Mouse (Mus musculus): ENCODE data around the gene Zfp74. TPM values are rescaled to one million over a fixed set of nuclear protein-coding genes. Genes with fewer than 3 reads are reported as not detected.
A peak's percentile ranks its signal among the peaks of the same experiment; 100 is the strongest.

The Zfp74 gene
- polyA plus RNA-seq, 1 experiment from 2014 or later = 9.2 TPM

GRCm38 (mm10) chr7:29938856-29939255 is 15.0 kb downstream of the Zfp74 start:
- no peak overlapping the region for H3K4me3 ChIP-seq (ENCODE audit: low read depth, low read length)
- peaks cover 62% of the 10 kb centered on the region for H3K36me3 ChIP-seq (ENCODE audit: control insufficient read depth, insufficient read depth, low read length)
- H3K27ac ChIP-seq (ENCODE audit: low read depth, low read length) = no peak overlapping the region
- no peaks in the 10 kb centered on the region for H3K27me3 ChIP-seq (replicated peaks; ENCODE audit: control insufficient read depth, insufficient read depth, low read length)
- no peaks in the 10 kb centered on the region for H3K4me1 ChIP-seq (ENCODE audit: control insufficient read depth, insufficient read depth, low read length)
- H3K9ac ChIP-seq (ENCODE audit: low read length) = no peak overlapping the region
- H3K4me2 ChIP-seq (ENCODE audit: low read length) = no peak overlapping the region
- no peaks in the 10 kb centered on the region for H3K9me3 ChIP-seq (replicated peaks; ENCODE audit: control insufficient read depth, low read length)
- 86% methylated on average over 6 of the region's 6 CpGs for WGBS
- no peak for DNase-seq (ENCODE audit: low spot score)
- no peak for ATAC-seq

- WGBS = 84% methylated on average over 2 of the region's 2 CpGs
- H3K27ac ChIP-seq (ENCODE audit: low read depth, low read length) = no peak overlapping the region
- no peaks in the 10 kb centered on the region for H3K27me3 ChIP-seq (replicated peaks; ENCODE audit: control insufficient read depth, insufficient read depth, low read length)
- no peaks in the 10 kb centered on the region for H3K4me1 ChIP-seq (ENCODE audit: control insufficient read depth, insufficient read depth, low read length)
- no peak for DNase-seq (ENCODE audit: low spot score)
- H3K36me3 ChIP-seq (ENCODE audit: control insufficient read depth, insufficient read depth, low read length) = no peaks in the 10 kb centered on the region
- H3K4me3 ChIP-seq (ENCODE audit: low read depth, low read length) = no peak overlapping the region
- no peak overlapping the region for H3K4me2 ChIP-seq (ENCODE audit: low read length)
- no peaks in the 10 kb centered on the region for H3K9me3 ChIP-seq (replicated peaks; ENCODE audit: control insufficient read depth, low read length)
- ATAC-seq = no peak
- H3K9ac ChIP-seq (ENCODE audit: low read length) = no peak overlapping the region
Measured at GRCm38 (mm10) chr7:29922780-29923179, 31.1 kb downstream of the Zfp74 start.

GRCm38 (mm10) chr7:29921439-29922093 is 32.3 kb downstream of the Zfp74 start:
- DNase-seq (ENCODE audit: low spot score) (no peak), ATAC-seq (no peak)
- Histone ChIP-seq H3K9me3 (replicated peaks; ENCODE audit: control insufficient read depth, low read length) (no peaks in the 10 kb centered on the region), H3K4me3 (ENCODE audit: low read depth, low read length) (no peak overlapping the region), H3K4me2 (ENCODE audit: low read length) (no peak overlapping the region), H3K27ac (ENCODE audit: low read depth, low read length) (no peak overlapping the region), H3K9ac (ENCODE audit: low read length) (no peak overlapping the region), H3K36me3 (ENCODE audit: control insufficient read depth, insufficient read depth, low read length) (peaks cover 6% of the 10 kb centered on the region; the same call in 1 of the 2 replicates), H3K27me3 (replicated peaks; ENCODE audit: control insufficient read depth, insufficient read depth, low read length) (no peaks in the 10 kb centered on the region), H3K4me1 (ENCODE audit: control insufficient read depth, insufficient read depth, low read length) (no peaks in the 10 kb centered on the region)
- 86% methylated on average over 6 of the region's 6 CpGs for WGBS

- Histone ChIP-seq H3K9ac (ENCODE audit: low read length) (no peak overlapping the region), H3K9me3 (replicated peaks; ENCODE audit: control insufficient read depth, low read length) (no peaks in the 10 kb centered on the region; the same call in 1 of the 2 replicates), H3K27ac (ENCODE audit: low read depth, low read length) (no peak overlapping the region), H3K4me3 (ENCODE audit: low read depth, low read length) (no peak overlapping the region), H3K36me3 (ENCODE audit: control insufficient read depth, insufficient read depth, low read length) (peaks cover 34% of the 10 kb centered on the region), H3K4me1 (ENCODE audit: control insufficient read depth, insufficient read depth, low read length) (no peaks in the 10 kb centered on the region), H3K4me2 (ENCODE audit: low read length) (no peak overlapping the region), H3K27me3 (replicated peaks; ENCODE audit: control insufficient read depth, insufficient read depth, low read length) (no peaks in the 10 kb centered on the region)
- DNase-seq (ENCODE audit: low spot score) (no peak), ATAC-seq (no peak)
- 85% methylated on average over 4 of the region's 4 CpGs for WGBS
Measured at GRCm38 (mm10) chr7:29918062-29918453, 35.8 kb downstream of the Zfp74 start.

GRCm38 (mm10) chr7:29917371-29918061 is 36.4 kb downstream of the Zfp74 start:
- Histone ChIP-seq H3K27me3 (replicated peaks; ENCODE audit: control insufficient read depth, insufficient read depth, low read length) (no peaks in the 10 kb centered on the region), H3K9me3 (replicated peaks; ENCODE audit: control insufficient read depth, low read length) (no peaks in the 10 kb centered on the region; the same call in 1 of the 2 replicates), H3K4me2 (ENCODE audit: low read length) (no peak overlapping the region), H3K4me1 (ENCODE audit: control insufficient read depth, insufficient read depth, low read length) (no peaks in the 10 kb centered on the region), H3K27ac (ENCODE audit: low read depth, low read length) (no peak overlapping the region), H3K9ac (ENCODE audit: low read length) (no peak overlapping the region), H3K36me3 (ENCODE audit: control insufficient read depth, insufficient read depth, low read length) (peaks cover 37% of the 10 kb centered on the region), H3K4me3 (ENCODE audit: low read depth, low read length) (no peak overlapping the region)
- 77% methylated on average over 6 of the region's 6 CpGs for WGBS
- ATAC-seq (no peak), DNase-seq (ENCODE audit: low spot score) (no peak)

GRCm38 (mm10) chr7:29912172-29912571 is 41.7 kb downstream of the Zfp74 start:
- H3K36me3 ChIP-seq (ENCODE audit: control insufficient read depth, insufficient read depth, low read length) = peaks cover 53% of the 10 kb centered on the region
- no peak overlapping the region for H3K27ac ChIP-seq (ENCODE audit: low read depth, low read length)
- H3K4me3 ChIP-seq (ENCODE audit: low read depth, low read length) = no peak overlapping the region
- WGBS = 96% methylated on average over 13 of the region's 13 CpGs
- H3K27me3 ChIP-seq (replicated peaks; ENCODE audit: control insufficient read depth, insufficient read depth, low read length) = no peaks in the 10 kb centered on the region
- H3K9me3 ChIP-seq (replicated peaks; ENCODE audit: control insufficient read depth, low read length) = no peaks in the 10 kb centered on the region; the same call in 1 of the 2 replicates
- ATAC-seq = no peak
- H3K9ac ChIP-seq (ENCODE audit: low read length) = no peak overlapping the region
- H3K4me1 ChIP-seq (ENCODE audit: control insufficient read depth, insufficient read depth, low read length) = peaks cover 15% of the 10 kb centered on the region
- H3K4me2 ChIP-seq (ENCODE audit: low read length) = no peak overlapping the region
- DNase-seq (ENCODE audit: low spot score) = no peak

GRCm38 (mm10) chr7:29910252-29910651 is 43.6 kb downstream of the Zfp74 start:
- no peak overlapping the region; the same call in 1 of the 2 replicates for H3K4me2 ChIP-seq (ENCODE audit: low read length)
- no peak for DNase-seq (ENCODE audit: low spot score)
- H3K4me3 ChIP-seq (ENCODE audit: low read depth, low read length) = no peak overlapping the region
- no peaks in the 10 kb centered on the region for H3K27me3 ChIP-seq (replicated peaks; ENCODE audit: control insufficient read depth, insufficient read depth, low read length)
- H3K9me3 ChIP-seq (replicated peaks; ENCODE audit: control insufficient read depth, low read length) = no peaks in the 10 kb centered on the region; the same call in 1 of the 2 replicates
- H3K27ac ChIP-seq (ENCODE audit: low read depth, low read length) = no peak overlapping the region
- peak overlapping the region; percentile 22; the same call in 1 of the 2 replicates for H3K9ac ChIP-seq (ENCODE audit: low read length)
- peaks cover 15% of the 10 kb centered on the region for H3K4me1 ChIP-seq (ENCODE audit: control insufficient read depth, insufficient read depth, low read length)
- 59% methylated on average over 2 of the region's 2 CpGs for WGBS
- peaks cover 41% of the 10 kb centered on the region for H3K36me3 ChIP-seq (ENCODE audit: control insufficient read depth, insufficient read depth, low read length)
- ATAC-seq = no peak

GRCm38 (mm10) chr7:29908130-29908950 is 45.5 kb downstream of the Zfp74 start, which contains the start of gene Zfp383:
Zfp383 (plus strand) TSS chr7:29908223.
- Histone ChIP-seq H3K27me3 (replicated peaks; ENCODE audit: control insufficient read depth, insufficient read depth, low read length) (no peaks in the 10 kb centered on the region), H3K4me3 (ENCODE audit: low read depth, low read length) (peak within 1 kb of the TSS; percentile 62), H3K9ac (ENCODE audit: low read length) (peak within 1 kb of the TSS; percentile 66), H3K4me2 (ENCODE audit: low read length) (peak within 1 kb of the TSS; percentile 58), H3K27ac (ENCODE audit: low read depth, low read length) (peak within 1 kb of the TSS; percentile 96; the same call in 1 of the 2 replicates), H3K4me1 (ENCODE audit: control insufficient read depth, insufficient read depth, low read length) (peaks cover 15% of the 10 kb centered on the region), H3K9me3 (replicated peaks; ENCODE audit: control insufficient read depth, low read length) (no peaks in the 10 kb centered on the region), H3K36me3 (ENCODE audit: control insufficient read depth, insufficient read depth, low read length) (peaks cover 29% of the 10 kb centered on the region)
- peak; percentile 86 for ATAC-seq
- WGBS = under 1% methylated on average over 33 of the region's 33 CpGs
- peak; percentile 96 for DNase-seq (ENCODE audit: low spot score)
